Mouse (Mus musculus) heart, postnatal 4 days (tissue): ENCODE results near the gene Rrp15. TPM values are rescaled to one million over a fixed set of nuclear protein-coding genes. Genes with fewer than 3 reads are reported as not detected.

ENCODE experiments used
- DNase-seq: peaks from one replicate; pipeline ENCODE4 v3.0.0; 2021
- total RNA-seq, 2 experiments: library from RNA; stranded (reverse); gene quantifications; 2 replicates each; pipeline ENCODE4 v1.2.3; 2021

The Rrp15 gene
- total RNA-seq, 2 experiments from 2014 or later, result 16.0 to 16.7 TPM

DNA sequence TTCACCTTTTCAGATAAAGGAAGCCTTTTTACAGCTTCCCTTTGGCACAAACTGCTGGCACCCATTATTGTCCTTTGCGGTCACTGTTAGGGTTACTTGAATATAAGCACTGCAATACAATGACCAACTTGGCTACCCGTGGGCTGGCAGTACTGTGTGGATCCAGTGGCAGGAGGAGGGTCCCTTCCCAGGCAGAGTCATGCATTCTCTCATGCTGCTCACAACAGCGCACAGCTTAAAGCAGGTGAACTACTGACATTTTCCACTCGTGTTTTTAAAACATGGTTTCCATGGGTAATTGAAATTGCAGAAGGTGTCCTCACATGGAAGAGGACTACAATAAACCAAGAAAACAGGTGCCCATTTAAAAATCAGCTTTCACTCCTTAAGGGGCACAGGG lies 34.9 kb downstream of the Rrp15 start:
- no peak for DNase-seq

DNA sequence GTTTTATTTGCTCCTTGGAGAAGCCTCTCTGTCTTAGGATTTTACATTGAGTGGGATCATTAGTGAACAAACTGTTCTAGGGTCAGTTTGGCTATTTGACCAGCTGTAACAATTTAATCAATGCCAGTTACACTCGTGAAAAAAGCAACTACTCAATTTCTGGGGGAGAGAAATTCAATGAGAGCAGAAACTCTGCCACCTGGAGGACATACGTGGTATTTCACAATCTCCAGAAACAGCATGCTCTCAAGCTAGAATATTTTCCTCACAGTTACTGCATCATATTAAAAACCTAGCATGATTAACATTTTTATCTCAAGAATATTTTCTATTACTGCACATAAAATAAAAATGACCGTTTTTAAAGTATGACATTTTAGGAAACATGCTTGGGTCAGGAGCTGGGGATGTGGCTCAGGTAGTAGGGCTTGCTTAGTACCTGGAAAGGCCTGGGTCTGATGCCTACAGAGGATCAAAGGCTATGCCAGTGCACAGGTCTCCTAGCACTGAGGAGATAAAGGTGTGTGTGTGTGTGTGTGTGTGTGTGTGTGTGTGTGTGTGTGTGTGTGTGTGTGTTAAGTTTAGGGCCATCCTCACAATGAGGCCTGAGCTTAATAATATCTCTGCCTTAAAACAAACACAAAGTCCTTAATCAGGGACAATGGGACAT lies 36.2 kb downstream of the Rrp15 start:
- peak; percentile 65 for DNase-seq

DNA sequence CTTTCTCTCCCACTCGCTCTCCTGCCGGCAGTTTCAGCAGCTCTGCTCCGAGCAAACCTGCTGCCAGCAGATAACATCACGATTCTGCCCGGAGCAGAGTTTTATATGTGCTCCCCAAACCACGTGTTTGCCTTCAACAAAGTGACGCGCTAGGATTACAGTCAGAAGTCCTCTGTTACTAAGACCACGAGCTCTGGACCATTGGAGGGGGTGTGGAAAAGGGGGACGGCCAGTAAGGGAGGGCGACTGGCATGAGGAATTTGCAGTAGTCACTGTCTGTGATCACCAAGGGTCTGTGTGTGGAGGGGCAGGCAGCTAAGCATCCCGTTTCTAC lies 43.3 kb downstream of the Rrp15 start, which contains the start of gene Tgfb2:
Gene Tgfb2 (minus strand): TSS at position 75 of the 334 bp plus-strand sequence.
- peak; percentile 53 for DNase-seq

DNA sequence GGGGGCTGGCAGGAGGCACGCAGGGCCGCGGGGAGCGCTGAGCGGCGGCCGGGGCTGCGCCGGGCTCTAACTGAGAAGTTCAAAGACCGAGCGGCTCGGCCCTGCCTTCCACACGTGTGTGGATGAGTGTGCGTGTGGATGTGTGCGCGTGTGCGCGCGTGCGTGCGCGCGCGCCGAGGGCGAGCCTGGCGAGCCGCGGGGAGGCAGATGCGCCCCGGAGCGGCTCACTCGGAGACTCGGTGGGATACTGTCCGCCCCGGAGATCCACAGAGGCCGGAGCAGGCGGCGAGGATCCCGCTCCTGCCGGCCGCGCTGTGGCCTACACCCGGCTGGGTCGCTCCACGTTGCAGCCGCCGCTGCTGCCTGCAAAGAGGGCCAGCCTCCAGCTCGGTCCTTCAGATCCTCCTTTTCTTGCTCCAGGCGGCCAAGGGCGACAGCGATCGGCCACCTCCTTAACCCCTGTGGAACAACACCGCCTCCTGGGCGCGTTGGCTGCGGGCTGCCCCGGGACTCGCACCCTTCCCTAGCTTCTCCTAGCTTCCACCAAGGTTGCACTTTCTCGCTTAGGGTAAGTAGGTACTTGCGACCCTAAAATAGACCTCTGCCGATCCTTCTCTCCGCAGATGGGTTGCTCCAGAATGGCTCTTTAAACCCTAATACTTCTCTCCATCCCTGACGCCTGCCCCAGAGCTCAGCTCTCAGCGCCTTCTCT lies 43.8 kb downstream of the Rrp15 start:
- DNase-seq, result peak; percentile 77

DNA sequence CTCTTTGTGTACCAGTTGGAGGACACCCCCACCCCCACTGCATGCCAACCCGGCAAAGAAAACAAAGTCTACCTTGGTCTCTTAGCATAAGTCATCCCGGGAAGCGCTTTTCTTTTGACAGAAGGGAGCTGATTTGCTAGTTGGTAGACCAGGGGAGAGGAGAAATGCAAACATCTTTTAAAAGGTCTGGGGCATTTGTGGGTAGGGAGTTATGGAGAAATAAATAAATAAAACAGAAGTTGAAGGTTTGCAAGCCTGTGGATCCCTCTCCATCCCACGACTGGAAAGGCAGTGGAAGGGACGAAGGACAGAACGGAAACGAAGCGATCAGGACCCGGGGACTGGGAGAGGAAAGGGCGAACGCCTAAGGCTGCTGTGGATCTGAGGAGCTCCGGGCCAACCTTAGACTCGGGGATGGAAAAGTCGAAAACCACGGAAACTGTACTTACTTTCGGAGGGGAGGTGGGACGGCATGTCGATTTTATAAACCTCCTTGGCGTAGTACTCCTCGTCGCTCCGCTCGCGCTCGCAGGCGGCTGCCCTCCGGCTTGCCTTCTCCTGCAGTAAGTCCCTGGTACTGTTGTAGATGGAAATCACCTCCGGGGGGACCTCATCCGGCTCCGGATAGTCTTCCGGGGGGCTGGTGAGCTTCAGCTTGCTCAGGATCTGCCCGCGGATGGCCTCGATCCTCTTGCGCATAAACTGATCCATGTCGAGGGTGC lies 45.0 kb downstream of the Rrp15 start:
- DNase-seq, result peak; percentile 43

DNA sequence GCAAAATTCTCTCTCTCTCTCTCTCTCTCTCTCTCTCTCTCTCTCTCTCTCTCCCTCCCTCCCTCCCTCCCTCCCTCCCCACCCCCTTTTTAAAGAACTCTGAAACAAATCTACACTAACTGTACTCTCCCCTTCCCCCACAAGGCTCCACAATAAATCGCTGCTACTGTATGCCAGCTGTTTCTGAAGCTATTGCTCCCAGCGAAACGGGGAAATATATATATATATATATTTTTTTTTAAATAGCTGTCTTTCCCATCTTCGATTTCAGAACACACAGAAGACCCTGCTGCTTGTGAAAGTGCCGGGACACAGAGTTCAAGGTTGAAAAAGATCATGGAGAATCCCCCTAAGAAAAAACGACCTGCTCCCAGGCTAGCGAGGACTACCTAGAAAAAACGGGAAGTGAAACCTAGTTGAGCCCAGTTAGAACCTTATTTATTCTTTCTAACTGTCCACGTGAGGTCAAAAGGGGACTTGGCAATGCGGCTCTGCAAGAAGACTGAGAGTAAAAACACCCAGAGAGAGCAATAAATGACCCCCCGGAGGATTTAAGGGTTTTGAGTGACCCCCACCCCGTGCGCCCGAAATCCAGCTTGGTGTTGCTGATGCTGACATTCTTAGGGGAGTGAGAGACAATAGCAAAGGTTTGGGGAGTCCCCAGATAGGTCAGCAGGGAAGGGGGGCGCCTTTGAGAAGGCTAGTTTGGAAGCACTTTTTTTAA lies 45.7 kb downstream of the Rrp15 start:
- DNase-seq, result no peak

DNA sequence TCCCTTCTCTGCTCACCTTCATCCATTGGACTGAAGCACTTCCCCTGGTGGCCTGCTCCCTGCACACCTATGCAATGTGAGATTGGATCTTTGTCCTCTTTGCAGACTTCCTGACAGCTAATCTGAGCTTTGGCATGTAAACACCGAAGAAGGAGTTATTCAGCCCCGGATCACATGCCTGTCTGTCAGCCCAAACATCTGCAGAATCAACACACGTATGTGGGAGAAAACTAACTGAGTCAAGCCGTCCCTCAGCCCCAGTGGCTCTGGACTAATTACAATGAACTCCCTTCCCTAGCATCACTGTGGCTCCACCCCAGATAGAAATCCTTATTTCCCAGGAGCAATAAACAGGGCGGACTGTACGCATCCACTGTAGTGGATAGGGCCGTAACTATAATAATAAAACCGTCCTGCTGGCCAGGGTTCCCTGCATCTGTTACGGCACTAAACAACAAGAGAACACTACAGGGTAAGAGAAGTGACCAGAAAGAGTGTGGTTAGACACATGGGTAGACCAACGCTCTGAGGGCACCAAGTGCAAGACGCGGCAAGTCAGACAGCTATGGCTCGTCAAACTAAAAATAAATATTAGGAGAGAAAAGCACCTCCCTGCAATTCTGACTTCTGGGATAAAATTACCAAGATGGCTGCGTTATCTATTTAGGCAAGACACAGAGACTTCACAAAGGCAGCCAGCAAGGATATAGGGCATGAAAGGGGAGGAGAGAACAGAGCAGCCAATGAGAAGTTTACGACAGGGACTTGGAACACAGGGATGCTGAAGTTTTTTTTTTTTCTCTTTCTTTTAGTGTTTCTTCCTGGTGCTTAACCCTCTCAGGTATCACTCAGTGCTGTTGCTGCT lies 46.5 kb downstream of the Rrp15 start:
- no peak for DNase-seq

DNA sequence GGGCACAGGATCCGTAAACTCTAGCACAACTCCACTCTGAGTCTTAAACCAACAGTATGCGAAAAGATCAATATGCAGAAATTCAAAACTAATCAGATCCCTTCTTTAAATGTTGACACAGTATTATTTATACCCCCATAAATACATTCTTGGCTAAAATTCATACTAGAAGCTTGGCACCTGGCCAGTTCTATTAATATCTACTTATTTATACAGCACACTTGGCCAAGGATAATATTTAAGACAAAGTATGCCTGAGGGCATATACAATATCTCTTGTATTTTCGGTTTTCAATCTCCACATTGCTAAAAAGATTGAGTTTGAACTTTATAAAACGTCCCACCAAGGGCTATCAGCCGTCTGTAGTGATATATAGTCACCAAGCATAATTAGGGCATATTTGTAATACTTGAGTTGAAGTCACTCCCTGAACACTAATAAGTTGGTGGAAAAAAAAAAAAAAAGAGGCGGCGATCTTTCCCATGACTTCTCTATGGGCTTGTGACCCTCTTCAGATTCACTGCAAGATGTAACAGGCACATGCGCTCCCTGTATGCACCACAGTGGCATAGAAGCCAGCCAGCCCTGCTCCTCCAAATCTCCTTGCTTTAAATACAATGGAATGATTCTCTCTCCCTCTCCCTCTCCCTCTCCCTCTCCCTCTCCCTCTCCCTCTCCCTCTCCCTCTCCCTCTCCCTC lies 47.8 kb downstream of the Rrp15 start:
- DNase-seq, result no peak

DNA sequence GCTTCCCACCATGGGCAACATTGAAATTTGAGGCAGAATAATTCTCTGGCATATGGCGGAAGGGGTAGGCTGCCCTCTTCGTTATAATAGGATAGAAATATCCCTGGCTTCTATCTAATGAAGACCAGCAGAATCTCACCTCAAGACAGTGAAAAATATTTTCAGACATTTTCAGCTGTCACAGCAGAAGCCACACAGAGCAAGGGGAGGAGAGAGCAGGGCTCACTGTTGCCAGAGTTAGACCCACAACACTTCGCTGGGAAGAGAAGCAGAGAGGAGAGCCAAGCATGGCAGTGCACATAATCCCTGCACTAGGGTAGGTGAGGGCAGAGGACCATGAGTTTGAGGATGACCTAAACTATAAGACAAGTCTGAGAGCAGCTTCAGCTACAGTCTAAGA lies 48.7 kb downstream of the Rrp15 start:
- DNase-seq, result no peak

DNA sequence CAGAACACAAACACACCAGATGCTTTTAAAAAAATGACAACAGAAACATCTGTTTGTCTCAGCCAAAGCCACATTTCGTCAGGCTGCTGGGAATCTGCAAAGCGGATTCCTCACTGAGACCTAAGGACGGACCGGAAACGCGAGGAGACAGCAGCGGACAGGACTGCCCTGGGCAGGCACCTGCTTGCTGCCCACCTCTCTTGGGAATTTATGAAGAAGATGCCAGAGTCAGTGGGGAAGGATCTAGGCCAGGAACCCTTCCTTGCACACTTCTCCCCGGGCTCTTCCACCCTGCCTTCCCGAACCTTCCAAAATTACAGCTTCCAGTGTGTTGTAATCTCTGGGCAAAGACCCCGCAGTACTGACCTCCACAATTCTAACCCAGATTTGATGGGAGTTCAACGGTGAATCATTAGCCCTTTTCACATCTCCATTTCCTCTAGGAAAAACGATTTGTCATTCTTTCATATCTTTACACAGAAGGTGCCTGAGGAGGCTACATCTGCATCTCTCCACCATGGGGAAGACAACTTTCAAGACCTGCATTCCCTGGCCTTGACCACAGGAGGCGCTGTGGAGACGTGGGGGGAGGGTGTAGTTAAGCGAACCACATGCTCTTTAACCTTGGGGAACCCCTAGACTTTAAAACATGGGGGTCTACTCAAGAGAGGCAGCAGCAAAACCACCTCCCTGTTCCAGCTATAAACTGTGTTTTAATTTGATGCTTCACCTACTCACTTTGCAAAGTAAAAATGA lies 50.4 kb downstream of the Rrp15 start:
- no peak for DNase-seq

DNA sequence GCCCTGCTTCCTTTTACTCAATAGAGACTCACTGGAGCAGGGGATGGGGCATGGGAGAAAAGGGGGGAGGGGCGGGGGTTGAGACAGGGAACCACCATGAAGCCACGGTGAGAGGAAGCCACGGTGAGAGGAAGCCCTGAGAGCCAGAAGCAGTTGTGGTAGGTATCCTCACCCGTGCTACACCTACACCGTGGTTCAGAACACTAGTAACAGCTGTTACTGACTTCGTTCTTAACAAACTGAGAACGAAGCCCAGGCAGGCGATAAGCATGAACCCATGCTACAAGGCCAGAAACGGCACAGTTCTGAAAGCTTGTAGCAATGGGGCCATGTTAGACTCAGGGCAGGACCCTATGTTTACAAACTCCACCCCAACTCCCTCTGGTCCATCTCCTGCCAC lies 52.9 kb downstream of the Rrp15 start:
- DNase-seq, result no peak

DNA sequence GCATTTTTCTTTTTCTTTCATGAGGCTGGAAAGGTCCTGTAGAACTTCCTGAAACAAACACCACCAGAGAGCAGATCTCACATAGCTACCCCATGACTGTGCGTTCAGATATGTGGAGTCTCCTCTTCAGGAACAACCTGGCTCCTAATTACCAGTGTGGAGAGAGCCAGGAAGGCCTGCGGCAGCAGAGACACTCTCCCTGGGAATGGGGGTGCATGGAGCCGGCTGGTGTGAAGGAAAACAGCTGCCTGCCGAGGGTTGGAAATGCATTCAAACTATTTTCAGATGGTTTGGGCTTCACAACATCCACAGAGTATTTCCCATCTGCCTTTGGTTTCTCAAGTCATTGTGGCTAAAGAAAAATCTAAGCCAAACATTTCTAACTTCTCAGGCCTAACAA lies 53.8 kb downstream of the Rrp15 start:
- DNase-seq, result peak; percentile 55

DNA sequence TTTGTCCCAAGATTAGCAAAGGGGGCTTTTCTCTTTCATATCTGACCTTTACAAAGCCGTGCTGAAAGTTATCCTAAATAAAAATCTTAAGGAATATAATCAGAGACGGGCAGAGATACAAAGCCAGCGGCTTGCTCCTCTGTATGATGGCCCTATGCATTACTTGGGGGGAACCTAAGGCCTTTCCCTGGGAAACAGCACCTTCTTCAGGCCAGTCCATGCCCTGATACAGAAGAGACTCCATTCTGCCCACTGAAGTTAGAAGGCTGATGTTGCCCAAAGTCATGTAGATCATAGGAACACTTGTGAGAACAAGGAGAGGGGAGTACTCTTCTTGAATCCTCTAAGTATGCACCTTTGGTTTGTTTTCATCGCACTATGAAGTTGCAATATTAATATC lies 56.8 kb downstream of the Rrp15 start:
- no peak for DNase-seq

DNA sequence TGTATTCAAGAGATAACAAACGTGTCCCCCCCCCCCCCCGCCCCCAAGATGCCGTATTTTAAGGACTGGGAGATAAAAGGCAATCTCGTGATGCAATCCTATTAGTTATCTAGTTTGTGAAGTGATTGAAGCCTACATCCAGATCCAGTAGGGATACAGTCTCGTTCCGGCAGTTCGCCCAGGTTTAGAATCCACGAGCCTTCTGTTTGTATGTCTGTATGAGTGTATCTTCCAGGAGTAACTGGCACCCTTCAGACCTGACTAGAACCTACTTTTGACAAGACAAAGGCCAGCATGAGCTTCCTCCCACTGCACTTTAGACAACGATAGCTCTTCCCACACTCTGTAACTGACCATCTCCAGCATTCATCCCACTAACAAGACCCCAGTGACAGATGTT lies 57.5 kb downstream of the Rrp15 start:
- DNase-seq, result no peak

DNA sequence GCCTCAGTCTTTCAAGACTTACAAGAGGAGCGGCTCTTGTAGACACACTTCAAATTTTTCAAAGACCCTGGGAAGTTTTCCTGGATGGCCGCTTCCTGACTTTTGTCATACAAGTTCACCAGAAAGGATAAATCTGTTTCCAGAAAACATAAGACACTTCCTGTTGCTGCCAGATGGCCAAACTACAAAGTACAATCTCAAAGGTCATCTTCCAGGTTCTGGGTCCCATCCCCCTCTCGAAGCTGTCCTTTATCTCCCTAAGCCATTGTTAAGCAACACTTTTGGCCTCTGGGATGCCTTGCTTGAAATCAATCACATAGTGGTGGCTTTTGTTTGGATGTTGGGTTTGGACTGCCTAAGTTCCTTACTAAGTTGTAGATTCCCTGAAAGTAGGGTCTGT lies 65.1 kb downstream of the Rrp15 start:
- DNase-seq, result no peak

DNA sequence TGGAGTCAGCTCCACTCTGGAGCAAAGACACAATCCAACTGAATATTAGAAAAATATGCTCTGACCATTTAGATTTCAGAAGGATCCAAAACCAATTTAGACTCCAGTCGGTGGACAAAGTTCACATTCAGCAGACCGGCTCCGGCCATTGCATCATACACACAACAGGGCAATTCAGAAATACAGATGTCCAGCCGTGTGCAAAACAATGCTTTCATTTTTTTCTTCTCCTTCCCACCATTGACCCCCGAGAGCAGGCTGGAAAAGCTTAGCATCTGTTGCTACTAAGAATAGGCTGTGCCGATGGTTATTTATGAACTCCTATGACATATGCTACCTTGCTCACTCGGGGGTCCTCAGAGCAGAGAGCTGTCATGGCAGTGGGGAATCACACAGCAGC lies 66.6 kb downstream of the Rrp15 start:
- DNase-seq, result no peak

DNA sequence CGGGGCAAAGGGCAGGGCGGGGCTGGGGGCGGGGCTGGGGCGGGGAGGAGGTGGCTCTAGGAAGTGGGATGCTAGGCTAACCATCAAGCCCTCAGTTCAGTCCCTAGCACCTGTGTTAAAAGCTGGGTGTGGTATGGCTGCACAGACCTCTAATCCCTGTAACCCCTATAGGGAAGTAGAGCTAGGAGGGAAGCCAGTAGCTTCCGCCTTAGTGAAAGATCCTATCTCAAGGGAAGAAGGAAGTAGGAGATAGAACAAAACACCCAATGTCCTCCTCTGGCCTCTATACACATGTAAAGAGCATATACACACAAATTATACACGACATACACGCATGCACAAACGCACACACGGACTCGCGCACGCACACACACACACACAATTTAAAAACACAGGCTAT lies 71.5 kb downstream of the Rrp15 start:
- DNase-seq, result no peak

DNA sequence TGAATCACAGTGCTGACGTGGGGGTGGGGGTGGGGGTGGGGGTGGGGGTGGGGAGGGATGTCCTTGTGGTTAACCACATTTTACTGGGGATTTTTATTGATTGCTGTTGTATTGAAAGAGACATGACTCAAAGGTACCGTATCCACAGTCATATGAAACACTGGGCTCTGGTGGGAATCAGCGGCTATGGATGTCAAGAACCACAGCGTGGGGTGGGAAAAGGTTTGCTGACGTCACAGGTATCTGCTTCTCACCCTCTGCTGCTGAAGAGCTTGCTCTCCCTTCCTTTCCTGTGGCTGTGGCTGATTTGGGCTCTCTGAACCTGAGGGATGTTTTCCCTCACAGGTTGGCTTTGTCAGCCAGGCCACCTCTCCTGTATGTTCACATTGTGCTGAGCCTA lies 73.0 kb downstream of the Rrp15 start:
- DNase-seq, result no peak

DNA sequence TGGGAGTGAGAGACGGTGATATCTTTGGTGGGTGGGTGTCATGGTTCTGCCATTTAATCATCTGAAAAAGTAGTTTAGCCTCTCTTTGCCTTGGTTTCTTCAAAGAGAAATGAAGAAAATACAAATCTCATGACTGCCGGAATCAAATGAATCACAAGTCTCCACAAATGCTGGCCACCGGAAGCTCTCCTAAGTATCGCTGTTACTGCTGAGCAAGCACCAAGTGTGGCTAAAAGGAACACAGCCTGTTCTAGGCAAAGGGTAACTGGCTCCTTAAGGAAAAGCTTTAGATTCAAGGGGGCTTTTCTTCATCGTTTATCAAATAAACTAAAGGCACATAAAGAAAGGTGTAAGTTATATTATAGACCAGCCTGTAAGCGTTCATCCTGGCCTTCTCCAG lies 73.9 kb downstream of the Rrp15 start:
- no peak for DNase-seq

DNA sequence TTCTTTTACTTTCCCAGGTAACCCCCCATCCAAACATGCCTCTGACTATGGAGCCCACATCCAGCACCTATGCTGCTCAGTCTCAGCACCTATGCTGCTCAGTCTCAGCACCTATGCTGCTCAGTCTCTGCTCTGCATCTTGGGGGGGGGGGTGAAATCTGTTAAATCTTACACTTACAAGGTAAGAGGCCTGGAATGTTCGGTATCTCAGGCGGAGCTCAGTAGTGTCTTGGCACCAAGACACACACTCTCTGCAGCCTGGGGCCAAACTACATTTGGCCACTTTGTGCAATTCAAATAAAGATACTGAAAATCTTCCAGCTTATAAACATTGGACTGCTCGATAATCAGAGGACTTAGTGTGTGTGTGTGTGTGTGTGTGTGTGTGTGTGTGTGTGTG lies 74.5 kb downstream of the Rrp15 start:
- no peak for DNase-seq

DNA sequence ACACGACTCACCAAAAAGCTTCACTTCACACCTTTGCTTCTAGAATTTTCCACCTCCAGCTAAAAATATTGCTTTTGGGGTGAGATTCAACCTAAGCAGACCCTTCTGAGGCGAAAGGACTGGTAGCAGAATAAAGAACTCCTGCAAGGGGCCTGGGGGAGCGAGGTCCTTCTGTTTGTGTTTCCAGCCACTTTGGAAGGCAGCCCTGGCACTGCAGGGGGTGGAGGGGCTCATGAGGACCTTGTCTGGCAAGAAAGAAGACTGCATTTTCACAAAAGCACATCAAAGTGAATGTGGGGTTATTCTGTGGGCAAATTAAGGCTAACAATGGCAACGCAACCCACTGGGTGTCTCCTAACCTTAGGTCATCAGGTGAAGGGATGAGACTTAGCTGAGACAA lies 76.0 kb downstream of the Rrp15 start:
- DNase-seq, result no peak
